Mouse (Mus musculus): ENCODE results near the gene Rptor.

- TF ChIP-seq CTCF (IDR thresholded peaks at IDR 0.05; ENCODE audit: borderline replicate concordance, insufficient read depth, low read depth, low read length) (no peak), POLR2A (IDR thresholded peaks at IDR 0.05; ENCODE audit: borderline replicate concordance, insufficient read depth, low read length) (no peak)
These were observed 89.6 kb downstream of the Rptor start for GRCm38 (mm10) chr11:119692196-119692910.
